Mouse (Mus musculus) thymus, postnatal 0 days (tissue): ENCODE results near the gene Kif4. TPM values are rescaled to one million over a fixed set of nuclear protein-coding genes. Genes with fewer than 3 reads are reported as not detected.

Experiments
- DNase-seq: peaks from one replicate; pipeline ENCODE4 v3.0.0-alpha.2; 2015; ENCODE audit warnings: low spot score
- polyA plus RNA-seq: library from polyadenylated mRNA; unstranded; fragments of >200 nt; fragmentation: Nextera tagmentation; extraction: Ambion mirVana; gene quantifications from 2 replicates; pipeline ENCODE4 v1.2.1, GENCODE M21; 2015

Kif4 gene
- polyA plus RNA-seq, result 21.7 and 22.0 TPM in 2 replicates

DNA sequence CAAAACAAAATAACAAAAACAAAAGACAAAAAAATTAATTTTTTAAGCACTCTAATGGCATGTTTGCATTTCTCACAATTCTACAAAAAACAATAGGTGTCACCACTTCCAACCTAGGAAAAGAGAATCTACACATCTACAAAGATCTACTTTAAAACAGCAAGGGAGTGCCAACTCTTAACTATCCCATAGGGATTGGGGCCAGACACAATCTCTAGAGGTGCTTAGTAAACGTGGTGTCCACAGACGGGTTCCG is at the start of gene Kif4:
TSS of gene Kif4 (plus strand) at position 192 of the 256 bp plus-strand sequence.
- DNase-seq, result no peak

DNA sequence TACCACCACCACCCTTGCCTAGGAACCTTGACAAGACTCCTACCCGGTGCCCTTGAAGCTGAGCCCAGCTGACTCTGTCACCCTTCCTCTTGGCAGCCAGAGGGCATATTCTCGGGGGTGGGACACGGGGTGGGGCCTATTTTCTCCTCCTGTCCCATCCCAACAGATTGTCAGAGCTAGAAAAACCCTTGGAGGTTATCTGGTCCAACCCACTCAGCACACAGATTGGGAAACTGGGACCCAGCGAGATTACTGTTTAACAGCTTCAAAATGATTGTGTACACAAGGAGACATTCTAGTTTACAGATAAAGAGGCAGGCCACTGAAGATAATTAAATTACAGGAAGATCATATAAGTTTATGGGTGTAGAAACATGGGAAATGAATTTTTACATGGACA is 30.7 kb upstream of the Kif4 start, which contains the start of gene P2ry4:
TSS of gene P2ry4 (minus strand) at position 79 of the 400 bp plus-strand sequence.
- DNase-seq, result no peak

DNA sequence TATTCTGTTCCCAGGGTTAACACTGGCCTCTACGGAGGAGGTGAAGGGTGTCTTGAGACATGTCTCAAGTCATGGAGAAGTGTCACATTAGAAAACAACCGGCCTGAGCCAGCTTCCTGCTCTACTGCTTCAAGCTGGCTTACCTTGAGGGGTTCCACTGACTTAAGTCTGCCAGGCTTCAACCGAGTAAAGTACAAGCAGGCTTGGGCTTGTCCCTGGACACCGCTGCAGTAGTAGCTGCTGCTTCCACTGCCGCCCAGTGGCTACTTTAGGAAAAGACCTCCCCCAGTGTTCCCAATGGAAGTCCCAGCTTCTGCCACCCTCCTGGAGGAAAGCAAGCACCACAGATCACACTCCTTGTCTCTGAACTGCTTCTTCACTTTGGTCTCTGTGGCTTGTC is 28.1 kb upstream of the Kif4 start:
- DNase-seq, result no peak

DNA sequence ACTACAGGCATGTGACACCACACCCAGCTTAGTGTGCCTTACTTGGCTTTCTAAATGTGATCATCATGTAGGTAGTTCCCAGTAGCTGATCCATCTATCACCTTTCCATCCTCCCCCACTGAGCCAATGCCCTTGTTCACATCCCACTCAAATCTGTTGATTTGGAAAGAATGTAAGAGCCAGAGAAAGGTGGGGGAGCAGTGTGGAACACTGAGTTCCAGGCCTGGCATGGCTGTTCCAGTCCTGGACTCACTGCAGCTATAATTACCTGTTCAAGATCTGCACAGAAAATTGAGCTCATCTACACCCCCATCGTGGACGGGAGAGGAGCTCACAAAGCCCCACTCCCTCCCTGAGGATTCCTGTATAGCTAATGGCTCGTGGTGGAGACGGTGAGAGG is 25.8 kb upstream of the Kif4 start:
- DNase-seq, result no peak

DNA sequence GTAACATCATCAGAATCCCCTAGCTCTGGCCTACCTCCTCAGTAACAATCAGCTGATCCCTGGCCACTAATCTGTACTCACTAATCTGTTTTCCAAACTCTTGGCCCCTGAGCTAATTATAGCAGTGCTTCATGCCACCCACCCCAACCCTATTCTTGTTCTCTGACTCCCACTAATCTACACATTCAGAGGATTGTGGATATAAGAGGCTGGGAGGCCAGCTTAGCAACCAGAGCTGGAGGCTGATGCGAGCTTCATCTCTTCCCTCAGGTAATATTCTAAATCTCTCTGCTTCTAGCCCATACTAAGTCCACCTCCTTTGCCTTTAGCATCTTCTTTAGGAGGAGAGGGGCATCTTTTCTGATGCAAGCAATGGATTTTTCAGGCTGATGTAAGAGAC is 20.2 kb upstream of the Kif4 start, which contains the start of gene Arr3:
TSS of gene Arr3 (plus strand) at position 184 of the 400 bp plus-strand sequence.
- DNase-seq, result no peak

DNA sequence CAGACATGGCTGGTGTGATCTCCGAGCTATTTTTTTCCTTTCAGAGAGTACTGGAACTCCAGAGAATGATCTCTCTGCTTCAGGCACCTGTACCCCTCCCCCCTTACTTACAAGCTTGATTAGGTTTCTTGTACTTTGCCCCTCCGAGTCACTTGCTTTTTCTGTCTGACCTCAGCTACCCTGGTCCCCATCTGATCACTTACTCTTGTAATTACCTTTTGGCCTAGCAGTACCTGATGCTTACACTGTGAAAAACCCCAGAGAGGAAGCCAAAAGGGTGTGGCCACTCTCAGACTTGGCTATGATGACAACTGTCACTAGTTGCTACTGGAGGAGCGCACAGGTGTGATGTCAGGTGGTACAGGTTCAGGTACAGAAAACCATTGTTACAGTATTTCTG is 7.0 kb upstream of the Kif4 start:
- no peak for DNase-seq

DNA sequence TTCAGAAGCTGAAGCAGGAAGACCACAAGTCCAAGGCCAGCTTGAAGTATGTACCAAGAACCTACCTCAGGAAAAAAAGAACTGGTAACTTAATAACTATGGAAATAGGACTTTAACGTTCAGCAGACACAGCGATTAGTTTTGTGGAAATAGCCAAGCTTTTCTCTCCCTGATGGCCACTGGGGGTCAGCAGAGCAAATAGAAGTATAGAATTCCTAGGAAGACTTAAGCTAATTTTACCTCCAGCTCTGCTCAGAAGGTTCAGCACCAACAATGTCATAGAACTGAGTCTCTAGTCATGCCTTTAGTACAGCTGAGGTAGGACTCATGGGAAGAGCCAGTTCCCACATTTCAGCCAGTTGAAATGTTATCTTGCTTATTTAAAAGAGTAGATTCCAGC is 4.2 kb upstream of the Kif4 start:
- no peak for DNase-seq

DNA sequence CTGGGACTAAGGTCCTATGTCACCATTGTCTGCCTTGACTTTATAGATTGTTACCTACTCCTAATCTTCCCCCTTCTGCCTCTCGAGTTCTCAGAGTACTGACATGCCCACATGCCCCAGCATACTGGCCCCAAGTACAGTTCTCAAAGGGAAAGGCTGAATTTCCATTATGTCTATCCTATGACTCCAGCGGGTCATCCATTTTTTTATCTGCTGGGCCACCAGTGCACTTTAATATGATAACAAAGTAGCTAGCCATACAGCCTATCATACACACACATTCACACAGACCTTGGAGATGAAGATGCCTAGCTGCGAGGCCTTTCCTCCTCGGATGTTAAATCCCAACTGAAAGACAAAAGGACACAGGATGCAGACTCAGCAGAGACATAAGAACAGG is 1.3 kb upstream of the Kif4 start:
- DNase-seq, result no peak

DNA sequence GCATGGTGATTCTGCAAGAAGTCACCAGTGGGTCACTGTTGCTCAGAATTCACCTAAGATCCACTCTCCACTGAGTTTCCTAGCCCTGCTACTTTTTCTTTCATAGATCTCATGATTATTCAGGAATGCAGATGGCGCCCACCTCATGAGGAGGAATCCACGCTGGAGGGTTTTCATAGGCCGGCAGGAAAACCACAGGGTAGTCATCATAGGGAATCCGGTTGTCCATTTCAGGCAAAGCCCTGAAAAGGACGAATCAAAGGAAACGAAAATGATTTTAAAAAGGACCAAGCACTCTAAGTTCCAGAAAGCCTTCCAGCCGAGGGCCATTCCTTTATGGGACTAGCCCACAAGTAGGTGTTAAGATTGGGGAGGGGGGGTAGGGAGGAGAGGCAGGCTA is 391 bp upstream of the Kif4 start:
- no peak for DNase-seq

DNA sequence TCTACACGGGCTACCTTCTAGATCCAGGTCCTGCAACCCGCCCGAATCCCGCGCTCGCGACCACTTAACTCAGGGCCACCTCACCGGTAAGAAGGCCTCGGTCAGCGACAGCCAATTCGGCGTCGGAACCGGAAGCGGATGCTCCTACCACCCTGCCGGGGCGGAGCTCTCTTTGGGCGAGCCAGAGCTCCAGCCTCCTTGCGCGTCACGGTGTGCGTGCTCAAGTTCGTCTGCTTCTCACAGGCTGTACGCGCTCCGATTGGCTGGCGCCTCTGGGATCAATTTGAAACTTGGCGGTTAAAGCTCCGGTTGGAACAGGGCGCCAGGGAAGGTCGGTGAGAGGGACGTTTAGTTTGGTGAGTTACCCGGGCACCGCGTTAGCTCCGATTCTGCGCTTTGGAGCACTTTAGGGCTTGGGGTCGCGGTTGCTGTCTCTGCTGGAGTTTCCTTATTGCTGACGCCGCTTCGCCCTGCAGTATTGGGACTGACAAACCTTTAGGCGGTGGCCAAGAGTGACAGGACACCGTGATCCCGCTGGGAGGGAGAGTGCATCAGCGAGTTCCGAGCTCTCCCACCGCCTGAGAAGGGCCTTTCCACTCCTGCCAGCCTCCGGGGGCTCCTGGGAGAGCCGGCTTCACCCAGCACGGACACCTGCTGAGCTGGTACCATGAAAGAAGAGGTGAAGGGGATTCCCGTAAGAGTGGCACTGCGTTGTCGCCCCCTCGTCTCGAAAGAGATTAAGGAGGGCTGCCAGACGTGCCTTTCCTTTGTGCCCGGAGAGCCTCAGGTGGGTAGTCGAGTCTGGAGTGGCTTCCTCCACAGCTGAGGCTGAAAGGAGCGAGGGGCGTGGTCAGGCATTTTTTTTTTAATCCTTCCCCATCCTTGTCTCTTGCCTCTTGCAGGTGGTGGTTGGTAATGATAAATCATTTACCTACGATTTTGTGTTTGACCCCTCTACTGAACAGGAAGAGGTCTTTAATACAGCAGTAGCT is 561 bp downstream of the Kif4 start, which contains the start of gene Pdzd11:
TSS of gene Pdzd11 (minus strand) at position 767 of the 992 bp plus-strand sequence.
- DNase-seq, result peak; percentile 92

DNA sequence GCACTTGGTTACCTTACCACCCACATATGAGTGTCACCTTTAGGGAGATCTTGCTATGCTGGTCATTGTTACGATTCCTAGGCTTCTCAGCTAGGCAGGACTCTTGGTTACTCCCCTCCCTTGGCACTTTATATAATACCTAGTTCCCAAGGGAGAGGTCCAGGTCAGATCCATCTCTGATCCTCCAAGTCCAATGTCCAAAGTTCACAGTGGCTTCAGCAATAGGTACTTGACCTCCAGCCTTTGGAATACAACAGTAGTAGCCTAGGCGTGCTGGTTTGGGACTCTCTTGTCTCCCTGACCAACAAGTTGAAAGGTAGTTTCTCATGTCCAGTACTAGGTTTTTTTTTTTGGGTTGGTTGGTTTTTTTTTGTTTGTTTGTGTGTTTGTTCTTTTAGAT is 3.5 kb downstream of the Kif4 start:
- no peak for DNase-seq

DNA sequence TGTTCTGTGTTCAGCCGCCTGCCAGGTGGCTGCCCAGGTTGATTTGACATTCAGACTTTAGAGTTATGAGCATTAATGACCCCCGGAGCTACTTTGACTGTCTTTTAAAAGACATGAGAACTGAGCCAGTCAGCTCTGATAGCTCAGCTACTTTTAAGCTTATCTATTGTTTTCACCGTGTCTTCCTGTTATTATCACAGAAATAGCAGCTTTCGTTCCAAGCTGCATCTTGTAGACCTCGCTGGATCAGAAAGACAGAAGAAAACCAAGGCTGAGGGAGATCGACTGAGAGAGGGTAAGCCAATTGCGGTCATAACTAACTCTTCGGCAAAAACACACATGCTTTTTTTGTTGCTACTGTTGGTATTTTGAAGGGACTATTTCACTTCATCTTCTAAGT is 12.9 kb downstream of the Kif4 start:
- DNase-seq, result no peak

DNA sequence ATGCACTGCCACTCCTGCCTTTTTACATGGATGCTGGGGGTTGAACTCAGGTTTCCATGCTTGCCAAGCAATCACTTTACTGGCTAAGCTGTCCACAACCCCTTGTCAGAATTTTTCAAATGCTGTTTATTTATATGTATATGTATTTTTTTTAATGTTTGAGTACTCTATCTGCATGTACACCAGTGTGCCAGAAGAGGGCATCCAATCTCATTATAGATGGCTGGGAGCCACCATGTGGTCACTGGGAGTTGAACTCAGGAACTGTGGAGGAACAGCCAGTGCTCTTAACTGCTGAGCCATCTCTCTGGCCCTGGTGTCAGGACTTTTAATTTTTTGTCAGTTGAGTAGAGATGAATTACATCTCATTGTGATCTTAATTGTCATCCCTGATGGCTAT is 27.3 kb downstream of the Kif4 start:
- no peak for DNase-seq

DNA sequence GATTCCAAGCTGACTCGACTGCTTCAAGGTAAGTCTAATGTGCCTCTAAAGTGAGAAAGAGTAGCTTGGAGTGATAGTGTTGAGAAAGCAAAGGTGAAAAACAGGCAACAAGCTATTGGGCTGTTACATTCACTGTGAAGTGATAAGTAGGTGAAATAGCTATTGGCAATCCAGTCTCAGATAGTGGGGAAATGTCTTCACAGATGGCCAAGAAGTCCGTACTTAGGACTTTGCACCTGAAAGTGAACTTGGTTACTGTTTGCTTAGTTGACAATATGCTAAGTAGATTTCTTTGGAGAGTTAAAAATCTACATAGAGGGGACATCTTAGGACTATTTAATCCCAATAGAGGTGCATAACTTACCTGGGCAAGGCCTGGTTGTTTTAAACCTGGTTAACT is 39.3 kb downstream of the Kif4 start:
- no peak for DNase-seq

DNA sequence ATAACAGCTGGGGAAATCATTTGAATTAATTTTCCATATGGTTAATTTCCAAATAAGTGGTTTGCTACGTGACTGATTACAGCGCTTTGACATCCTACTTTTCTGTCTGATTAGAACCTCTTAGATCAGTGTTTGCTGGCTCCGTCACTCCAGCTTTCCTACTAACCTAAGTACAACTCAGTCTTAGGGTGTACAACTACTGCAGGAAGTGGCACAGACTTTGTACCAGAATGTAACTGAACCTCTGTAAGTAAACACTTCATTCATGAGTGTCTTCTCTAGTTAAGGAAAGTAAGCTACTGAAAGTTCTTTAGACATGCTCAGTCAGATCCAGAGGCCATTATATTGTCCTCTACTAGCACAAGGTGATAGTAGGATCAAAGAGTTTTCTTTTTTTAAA is 52.7 kb downstream of the Kif4 start:
- no peak for DNase-seq

DNA sequence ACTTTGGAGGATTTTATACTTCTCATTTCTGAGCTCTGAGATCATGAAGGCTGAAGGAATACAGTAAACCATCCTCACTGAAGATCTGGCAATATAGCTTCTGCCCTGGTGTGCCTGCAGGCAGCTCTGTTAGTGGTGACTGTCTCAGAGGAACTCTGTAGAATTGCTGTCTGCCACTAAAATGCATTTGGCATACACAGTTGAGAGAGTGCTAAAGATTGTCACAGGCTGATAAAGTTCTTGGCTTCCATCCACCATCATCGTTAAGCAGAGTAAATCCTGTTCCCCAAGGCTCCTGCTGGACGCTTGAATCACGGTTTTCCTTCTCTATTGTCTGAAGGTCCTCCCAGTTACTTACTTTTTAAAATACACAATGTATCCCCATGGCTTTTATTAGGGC is 61.0 kb downstream of the Kif4 start:
- no peak for DNase-seq

DNA sequence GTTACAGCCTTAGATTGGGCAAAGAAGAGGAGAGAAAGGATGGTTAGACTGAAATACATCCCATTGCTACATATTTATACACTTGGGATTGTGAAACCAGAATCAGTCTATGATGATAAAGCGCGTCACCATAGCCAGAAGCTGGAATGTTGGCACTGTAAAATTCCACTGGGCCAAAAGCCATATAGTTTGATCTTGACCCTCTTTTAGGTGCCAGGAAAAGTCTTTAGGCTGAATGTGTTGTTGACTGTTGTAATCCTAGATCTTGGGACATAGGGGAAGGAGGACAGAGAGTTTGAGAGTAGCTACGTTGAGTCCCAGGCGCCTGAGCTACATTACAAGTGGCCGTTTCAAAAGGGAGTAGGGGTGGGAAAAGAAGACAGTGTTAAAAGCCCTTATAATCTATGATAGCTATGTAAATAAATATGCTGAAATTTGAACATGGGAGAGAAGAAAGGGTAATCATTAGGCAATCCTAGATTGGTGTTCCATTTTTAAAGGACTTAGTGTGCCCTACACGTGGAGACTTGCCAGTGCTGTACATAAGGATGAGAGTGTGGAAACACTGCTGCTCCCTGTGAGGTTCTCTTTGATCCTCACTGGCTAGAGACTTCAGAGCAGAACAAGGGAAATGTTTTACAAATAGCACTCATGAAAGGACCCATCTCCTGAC is 62.0 kb downstream of the Kif4 start:
- DNase-seq, result no peak

DNA sequence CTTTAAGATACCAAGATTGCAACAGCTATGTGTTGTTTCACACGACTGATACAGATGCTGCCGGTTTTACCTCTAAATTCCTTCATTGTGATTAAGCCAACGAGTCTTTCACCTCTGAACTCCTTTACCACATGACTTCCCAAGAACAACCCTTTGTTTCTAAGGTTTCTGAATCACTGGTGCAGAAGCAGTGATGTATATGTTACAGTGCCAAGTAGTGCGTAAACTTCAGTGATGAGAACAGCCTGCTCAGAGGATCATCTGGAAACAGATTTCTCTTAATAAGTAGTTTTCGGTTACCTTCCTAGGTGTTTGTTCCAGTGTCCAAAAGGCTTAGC is 62.5 kb downstream of the Kif4 start:
- no peak for DNase-seq

DNA sequence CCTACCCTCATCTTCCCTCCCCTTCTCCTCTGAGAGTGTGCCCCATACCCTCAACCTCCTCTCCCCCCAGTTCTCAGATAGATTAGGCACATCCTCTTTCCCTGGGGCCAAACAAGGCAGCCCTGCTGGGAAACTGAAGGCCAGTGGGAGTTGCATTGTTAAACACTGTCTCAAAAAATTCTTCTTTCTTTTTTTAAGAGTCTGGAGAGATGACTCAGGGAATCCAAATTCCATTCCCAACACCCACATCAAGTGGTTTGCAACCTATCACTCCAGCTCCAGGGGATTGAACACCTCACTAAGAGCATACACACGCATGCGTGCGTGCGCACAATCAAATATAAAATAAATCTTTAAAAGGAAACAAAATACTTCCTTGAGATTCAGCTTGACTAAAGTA is 71.2 kb downstream of the Kif4 start:
- DNase-seq, result no peak

DNA sequence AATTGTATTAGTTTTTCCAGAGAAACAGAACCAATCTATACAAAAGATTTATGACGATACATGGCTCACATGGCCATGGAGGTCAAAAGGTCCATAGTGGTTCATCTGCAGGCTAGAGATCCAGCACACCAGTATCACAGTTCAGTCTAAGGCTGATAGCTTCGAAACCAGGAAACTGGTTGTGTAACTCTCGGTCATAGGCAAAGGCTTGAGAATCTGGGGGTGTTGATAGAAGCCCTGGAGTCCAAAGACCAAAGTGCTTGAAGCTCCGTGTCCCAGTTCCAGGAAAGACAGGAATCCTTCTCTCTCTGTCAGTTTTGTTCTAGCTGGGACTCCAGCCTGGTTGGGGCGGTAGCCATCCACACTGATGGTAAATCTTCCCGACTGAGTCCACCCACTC is 82.5 kb downstream of the Kif4 start:
- DNase-seq, result no peak

DNA sequence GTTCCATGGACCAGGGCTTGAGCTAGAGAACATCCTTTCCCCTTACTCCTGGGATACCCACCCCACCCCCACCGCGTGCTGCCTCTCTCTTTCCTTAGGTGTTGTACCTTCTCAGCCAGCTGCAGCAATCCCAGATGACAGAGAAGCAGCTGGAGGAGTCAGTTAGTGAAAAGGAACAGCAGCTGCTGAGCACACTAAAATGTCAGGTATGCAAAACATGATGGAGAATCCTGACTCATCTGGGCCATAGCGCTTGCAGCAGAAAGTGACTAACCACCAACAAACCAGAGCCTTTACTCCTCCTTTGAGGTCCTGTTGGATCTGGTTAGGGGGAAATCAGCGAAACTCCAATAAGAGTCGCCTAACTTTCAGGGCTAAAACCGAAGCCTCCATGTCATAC is 90.6 kb downstream of the Kif4 start:
- no peak for DNase-seq

DNA sequence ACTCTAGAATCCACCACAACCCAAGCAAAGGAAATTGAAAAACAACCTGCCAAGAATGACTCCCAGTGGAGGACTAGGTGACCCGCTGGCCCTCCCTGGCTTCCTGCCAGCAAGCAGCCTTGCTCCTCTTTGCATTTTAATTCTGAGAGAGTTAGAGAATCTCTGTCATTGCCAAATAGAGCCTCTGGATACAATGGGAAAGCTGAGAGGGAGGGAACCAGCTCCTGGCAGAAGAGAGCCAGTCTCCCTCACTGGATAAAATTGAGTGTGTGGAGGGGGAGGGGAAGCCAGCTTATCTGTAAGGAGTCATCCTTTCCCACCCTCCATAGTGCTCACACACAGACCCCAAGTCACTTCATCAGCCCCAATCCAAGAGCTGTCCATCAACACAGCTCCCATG is 103.4 kb downstream of the Kif4 start:
- no peak for DNase-seq

DNA sequence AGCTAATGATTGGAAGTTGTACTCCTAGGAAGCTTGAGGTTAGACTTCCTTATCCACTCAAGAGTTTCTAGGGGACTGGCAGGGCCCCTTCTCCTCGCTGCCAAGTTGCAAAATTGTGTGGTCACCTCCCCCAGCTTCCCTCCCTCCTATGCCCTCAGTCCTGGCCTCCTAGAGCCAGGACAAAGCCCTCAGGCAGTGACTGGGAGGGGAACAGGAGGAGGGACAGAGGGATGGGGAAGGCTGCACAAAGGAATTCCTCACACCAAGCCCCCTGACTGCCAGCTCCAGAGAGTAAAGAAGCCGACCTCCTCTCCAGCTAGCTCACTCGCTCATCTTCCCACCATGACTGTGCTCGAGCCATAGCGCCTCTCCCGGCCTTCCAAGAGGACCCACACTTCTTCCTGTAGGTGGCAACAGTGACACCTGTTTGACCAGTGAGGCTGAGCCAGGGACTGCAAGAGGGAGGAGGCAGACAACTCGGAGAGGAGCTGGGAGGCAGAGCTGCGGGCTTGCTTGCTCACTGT is 104.2 kb downstream of the Kif4 start, which contains the start of gene Gdpd2:
TSS of gene Gdpd2 (plus strand) at position 209 of the 524 bp plus-strand sequence.
- DNase-seq, result no peak
